ENCODE assay signal across 21 mouse cellular contexts in the genomic region with DNA sequence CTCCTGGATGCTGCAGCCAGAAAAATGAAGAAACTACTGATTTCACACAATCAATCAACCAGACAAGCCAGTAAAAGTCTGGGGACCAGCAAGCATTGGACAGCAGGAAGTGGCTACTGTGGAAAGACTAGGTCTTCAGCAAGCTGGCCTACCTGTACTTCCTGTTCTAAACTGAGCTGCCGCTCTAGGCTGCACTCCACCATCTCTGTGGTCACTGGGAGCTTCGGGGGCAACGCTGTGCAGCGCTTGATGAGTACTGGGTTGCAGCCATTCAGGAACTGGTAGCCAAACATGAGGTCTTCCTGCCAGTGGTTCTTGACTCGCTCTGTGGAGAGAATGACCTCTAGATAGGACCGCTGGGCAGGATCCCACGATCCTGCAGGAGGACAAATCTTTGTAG. TPM values are rescaled to one million over a fixed set of nuclear protein-coding genes. Genes with fewer than 3 reads are reported as not detected.
DNase-seq lines count a peak whose midpoint lies in the region; ATAC-seq and TF ChIP-seq lines count a peak whose summit lies in the region.
"Had no signal": no experiment of that assay in that cellular context is flagged by ENCODE, and none has a peak within 500 bp of the region (broad histone marks: within the 10 kb centered on the region; RNA-seq: fewer than 3 reads in every experiment).

No protein-coding gene starts in this region.

- no peaks in the 10 kb centered on the region for H3K27me3 ChIP-seq in heart, embryonic 10.5 days (ENCODE audit: insufficient read depth, poor library complexity, severe bottlenecking)
- no peaks in the 10 kb centered on the region for H3K27me3 ChIP-seq in CH12.LX (replicated peaks)
- no peaks in the 10 kb centered on the region for H3K27me3 ChIP-seq in midbrain, embryonic 11.5 days (ENCODE audit: control insufficient read depth, insufficient read depth, low read length)
- no peaks in the 10 kb centered on the region for H3K27me3 ChIP-seq in liver, embryonic 11.5 days (replicated peaks; ENCODE audit: control insufficient read depth, insufficient read depth, low read length)
- H3K27me3 ChIP-seq: forebrain, embryonic 13.5 days; heart, embryonic 12.5 days; heart, embryonic 15.5 days; hindbrain, embryonic 12.5 days; hindbrain, embryonic 15.5 days had no signal

- H3K9ac ChIP-seq in CH12.LX (ENCODE audit: insufficient read depth, low read depth): no peak overlapping the region
- no peak overlapping the region for H3K9ac ChIP-seq in midbrain, embryonic 11.5 days (ENCODE audit: low read length)
- no peak overlapping the region for H3K9ac ChIP-seq in liver, embryonic 11.5 days (ENCODE audit: low read depth, low read length)
- H3K9ac ChIP-seq: forebrain, embryonic 13.5 days; heart, embryonic 12.5 days; heart, embryonic 15.5 days; hindbrain, embryonic 12.5 days; hindbrain, embryonic 15.5 days had no signal

- peak; percentile 51 for DNase-seq in heart, embryonic 10.5 days (ENCODE audit: low spot score)
- DNase-seq in heart, postnatal 36 days: no peak
- no peak for DNase-seq in CH12.LX (ENCODE audit: extremely low read depth)
- DNase-seq in spleen, adult 18-20 months: no peak
- DNase-seq in midbrain, embryonic 11.5 days (ENCODE audit: low spot score, missing footprints): no peak
- DNase-seq in liver, embryonic 11.5 days (ENCODE audit: low spot score): no peak
- DNase-seq: adrenal gland, adult 8-10 months; cerebellum, adult 11-12 months; cerebellum, adult 8-10 months; gastrocnemius, adult 2 months; gastrocnemius, postnatal 14 days had no signal

- in situ Hi-C loops in CH12.LX (cut with MboI; ENCODE audit: low pct_ligation_motif_present, low pct_unique_long_range_greater_than_20kb, low sequenced_read_pairs): loop anchor here (10.0 to 25.0 kb wide), 3 partner anchors 142 to 411 kb away; a partner anchor contains a TSS

- H3K4me1 ChIP-seq in heart, embryonic 10.5 days: no peaks in the 10 kb centered on the region
- H3K4me1 ChIP-seq in CH12.LX (ENCODE audit: control insufficient read depth in 1 of 2, insufficient read depth in 2 of 2): peaks cover 0 to 11% of the 10 kb centered on the region in 2 experiments; a peak in 2 of 4 replicates
- H3K4me1 ChIP-seq in midbrain, embryonic 11.5 days (ENCODE audit: control insufficient read depth, insufficient read depth, low read length): no peaks in the 10 kb centered on the region
- no peaks in the 10 kb centered on the region for H3K4me1 ChIP-seq in liver, embryonic 11.5 days (replicated peaks; ENCODE audit: control insufficient read depth, insufficient read depth, low read length)
- H3K4me1 ChIP-seq: forebrain, embryonic 13.5 days; heart, embryonic 12.5 days; heart, embryonic 15.5 days had no signal

- ATAC-seq in hematopoietic stem cell, adult 5-6 weeks (replicated peaks in 1 of 2; ENCODE audit: insufficient read depth in 1 of 2, low FRiP score in 2 of 2, low TSS enrichment in 1 of 2, low read depth in 1 of 2, poor library complexity in 2 of 2, severe bottlenecking in 2 of 2): peak; percentile 38 to 59; a peak in 2 of 4 replicates
- no peak for ATAC-seq in midbrain, embryonic 11.5 days (ENCODE audit: low FRiP score)
- ATAC-seq in liver, embryonic 11.5 days (replicated peaks; ENCODE audit: low FRiP score): no peak
- ATAC-seq: activated CD4-positive, CD25-positive, alpha-beta regulatory T cell, adult 4 months; CD4-positive, CD25-positive, alpha-beta regulatory T cell, adult 4 months; forebrain, embryonic 13.5 days; forebrain, embryonic 16.5 days had no signal

- H3K9me3 ChIP-seq in heart, embryonic 10.5 days: no peaks in the 10 kb centered on the region
- no peaks in the 10 kb centered on the region for H3K9me3 ChIP-seq in CH12.LX (replicated peaks; ENCODE audit: low read length)
- H3K9me3 ChIP-seq in midbrain, embryonic 11.5 days (ENCODE audit: control insufficient read depth, low read length): no peaks in the 10 kb centered on the region
- no peaks in the 10 kb centered on the region for H3K9me3 ChIP-seq in liver, embryonic 11.5 days (ENCODE audit: control insufficient read depth, low read length)
- H3K9me3 ChIP-seq: forebrain, embryonic 10.5 days; forebrain, embryonic 13.5 days; heart, embryonic 12.5 days; heart, embryonic 15.5 days; hindbrain, embryonic 12.5 days; hindbrain, embryonic 15.5 days had no signal

- no peak for TF ChIP-seq EP300 in CH12.LX (IDR thresholded peaks at IDR 0.05; ENCODE audit: low read length)

- WGBS in heart, embryonic 10.5 days: 85% methylated on average over 7 of the region's 7 CpGs
- WGBS in midbrain, embryonic 11.5 days: 93% methylated on average over 7 of the region's 7 CpGs
- WGBS in liver, embryonic 11.5 days: 78% methylated on average over 7 of the region's 7 CpGs

- H3K4me3 ChIP-seq in heart, embryonic 10.5 days: no peak overlapping the region
- no peak overlapping the region for H3K4me3 ChIP-seq in CH12.LX (replicated peaks in 1 of 3; ENCODE audit: low read depth in 2 of 3, low read length in 2 of 3, poor library complexity in 1 of 3)
- no peak overlapping the region for H3K4me3 ChIP-seq in midbrain, embryonic 11.5 days (ENCODE audit: low read depth, low read length)
- no peak overlapping the region for H3K4me3 ChIP-seq in liver, embryonic 11.5 days (ENCODE audit: low read depth, low read length)
- H3K4me3 ChIP-seq: forebrain, embryonic 10.5 days; forebrain, embryonic 13.5 days; gastrocnemius, adult 2 months; heart, embryonic 12.5 days; heart, embryonic 15.5 days; hindbrain, embryonic 12.5 days; hindbrain, embryonic 15.5 days had no signal

- H3K4me2 ChIP-seq in CH12.LX (ENCODE audit: insufficient read depth, low read depth, poor library complexity, severe bottlenecking): no peak overlapping the region
- H3K4me2 ChIP-seq in midbrain, embryonic 11.5 days: no peak overlapping the region
- no peak overlapping the region for H3K4me2 ChIP-seq in liver, embryonic 11.5 days
- H3K4me2 ChIP-seq: forebrain, embryonic 13.5 days; heart, embryonic 12.5 days; heart, embryonic 15.5 days; hindbrain, embryonic 12.5 days; hindbrain, embryonic 15.5 days had no signal

- dilution Hi-C loops in CH12.LX (cut with MboI; ENCODE audit: extremely low pct_ligation_motif_present, extremely low pct_unique_long_range_greater_than_20kb, low sequenced_read_pairs): no loop called here

- intact Hi-C loops in heart, postnatal 36 days (cut with DNase I): no loop called here

- TF ChIP-seq POLR2A in CH12.LX (IDR thresholded peaks at IDR 0.05; ENCODE audit: low read depth, low read length): no peak

- no peak for TF ChIP-seq RAD21 in CH12.LX (IDR thresholded peaks at IDR 0.05; ENCODE audit: low read depth, low read length)

- no peak for TF ChIP-seq CTCF in CH12.LX (conservative IDR thresholded peaks at IDR 0.05 in 1 of 2, IDR thresholded peaks at IDR 0.05 in 1 of 2; ENCODE audit: low read depth in 2 of 2, low read length in 2 of 2)

- no peaks in the 10 kb centered on the region for H3K36me3 ChIP-seq in heart, embryonic 10.5 days
- H3K36me3 ChIP-seq in CH12.LX (replicated peaks in 1 of 2; ENCODE audit: control insufficient read depth in 1 of 2, insufficient read depth in 1 of 2, low read length in 1 of 2): no peaks in the 10 kb centered on the region
- H3K36me3 ChIP-seq in midbrain, embryonic 11.5 days (ENCODE audit: control insufficient read depth, insufficient read depth, low read length): no peaks in the 10 kb centered on the region
- no peaks in the 10 kb centered on the region for H3K36me3 ChIP-seq in liver, embryonic 11.5 days (ENCODE audit: control insufficient read depth, insufficient read depth, low read length)
- H3K36me3 ChIP-seq: forebrain, embryonic 10.5 days; heart, embryonic 12.5 days; heart, embryonic 15.5 days; hindbrain, embryonic 12.5 days; hindbrain, embryonic 15.5 days had no signal

- no peaks in the 10 kb centered on the region for H3K79me2 ChIP-seq in CH12.LX (replicated peaks; ENCODE audit: control insufficient read depth, extremely low read depth, insufficient read depth, poor library complexity, severe bottlenecking)

- no peak overlapping the region for H3K27ac ChIP-seq in heart, embryonic 10.5 days
- H3K27ac ChIP-seq in CH12.LX (ENCODE audit: insufficient read depth, low read depth): no peak overlapping the region
- H3K27ac ChIP-seq in midbrain, embryonic 11.5 days (ENCODE audit: low read depth, low read length): no peak overlapping the region
- H3K27ac ChIP-seq in liver, embryonic 11.5 days (ENCODE audit: low read depth, low read length): no peak overlapping the region
- H3K27ac ChIP-seq: forebrain, embryonic 10.5 days; forebrain, embryonic 13.5 days; gastrocnemius, adult 2 months; heart, embryonic 15.5 days; hindbrain, embryonic 12.5 days; hindbrain, embryonic 15.5 days had no signal

TF ChIP-seq in CH12.LX, 34 proteins besides CTCF, POLR2A, EP300 and RAD21:
- TF ChIP-seq MAX (IDR thresholded peaks at IDR 0.05; ENCODE audit: low read length) (no peak), GABPA (IDR thresholded peaks at IDR 0.05; ENCODE audit: insufficient replicate concordance, low read depth, low read length) (no peak), USF1 (IDR thresholded peaks at IDR 0.05; ENCODE audit: low read depth, low read length) (no peak), ELF1 (IDR thresholded peaks at IDR 0.05; ENCODE audit: low read depth, low read length) (peak; percentile 44; the same call in 1 of the 2 replicates), ZC3H11A (IDR thresholded peaks at IDR 0.05; ENCODE audit: low read depth, low read length) (no peak), NELFE (IDR thresholded peaks at IDR 0.05; ENCODE audit: low read depth, low read length) (no peak), RCOR1 (conservative IDR thresholded peaks at IDR 0.05; ENCODE audit: low read depth, low read length) (no peak), POLR2AphosphoS2 (IDR thresholded peaks at IDR 0.05; ENCODE audit: low read depth, low read length) (no peak)

RNA-seq across cellular contexts. Expression of a gene that starts 38.0 kb away (rescaled TPM):
- polyA plus RNA-seq in heart, embryonic 10.5 days (2016; fragmentation: Nextera tagmentation; extraction: Ambion mirVana): 5.5 and 7.1 TPM in 2 replicates
- 10 to 100 TPM in 1 of 2 experiments, 1 to 10 TPM in 1; 8.6 to 14.9 TPM for total RNA-seq in heart, postnatal 36 days (2021)
- not detected in 2 replicates for total RNA-seq in CH12.LX (2012; rRNA removed)
- not detected in 2 replicates for total RNA-seq in CH12.LX (2014; rRNA removed)
- polyA plus RNA-seq in CH12.LX (2012; ENCODE audit: insufficient read length, low read depth): not detected in 2 replicates
- total RNA-seq in hematopoietic stem cell, adult 5-6 weeks (2017): 10.5 and 15.2 TPM in 2 replicates
- polyA plus RNA-seq in midbrain, embryonic 11.5 days (2014; fragmentation: Nextera tagmentation; extraction: Ambion mirVana): 0.88 and 1.6 TPM in 2 replicates
- 9.0 and 10.4 TPM in 2 replicates for polyA plus RNA-seq in liver, embryonic 11.5 days (2014; fragmentation: Nextera tagmentation; extraction: Ambion mirVana)
- polyA plus RNA-seq: activated CD4-positive, CD25-positive, alpha-beta regulatory T cell, adult 4 months; CD4-positive, CD25-positive, alpha-beta regulatory T cell, adult 4 months had no signal

Comparison
In these comparisons a context has a peak if more than half of its experiments do, and no peak if none do; other contexts are left out.
1. ATAC-seq: peak in hematopoietic stem cell, adult 5-6 weeks (2 of 2); none in midbrain, embryonic 11.5 days (single experiment) and liver, embryonic 11.5 days (single experiment).